ENCODE assay signal across 26 mouse cellular contexts in the genomic region with DNA sequence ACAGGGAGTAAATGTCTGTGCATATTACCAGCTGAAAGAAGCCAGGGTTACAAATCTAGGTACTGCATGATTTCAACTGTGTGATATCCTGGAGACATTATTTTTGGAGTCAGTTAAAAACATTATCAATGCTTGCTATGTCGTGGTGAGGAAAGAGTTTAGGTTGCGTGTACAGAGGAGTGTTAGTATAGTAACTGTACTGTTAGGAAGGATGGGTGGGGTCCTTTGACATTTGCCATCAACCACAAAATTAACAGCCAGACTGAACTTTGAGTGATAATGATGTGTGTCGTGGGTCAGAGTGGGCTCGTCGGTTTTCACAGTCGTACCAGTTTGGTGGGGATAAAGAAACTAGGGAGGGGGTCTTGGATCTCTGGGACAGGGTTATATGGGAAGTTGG. TPM values are rescaled to one million over a fixed set of nuclear protein-coding genes. Genes with fewer than 3 reads are reported as not detected.
DNase-seq lines count a peak whose midpoint lies in the region; ATAC-seq lines count a peak whose summit lies in the region.
"Had no signal": no experiment of that assay in that cellular context is flagged by ENCODE, and none has a peak within 500 bp of the region (broad histone marks: within the 10 kb centered on the region; RNA-seq: fewer than 3 reads in every experiment).

No protein-coding gene starts in this region.

- no peak overlapping the region for H3K27ac ChIP-seq in forebrain, embryonic 11.5 days (ENCODE audit: low read depth, low read length)
- H3K27ac ChIP-seq: forebrain, embryonic 10.5 days; gastrocnemius, adult 2 months; heart, embryonic 15.5 days; hindbrain, embryonic 10.5 days; hindbrain, embryonic 13.5 days had no signal

- no peaks in the 10 kb centered on the region for H3K36me3 ChIP-seq in forebrain, embryonic 11.5 days (ENCODE audit: control insufficient read depth, insufficient read depth, low read length)
- H3K36me3 ChIP-seq: heart, embryonic 12.5 days; heart, embryonic 15.5 days; hindbrain, embryonic 10.5 days; hindbrain, embryonic 13.5 days had no signal

- no peaks in the 10 kb centered on the region for H3K4me1 ChIP-seq in forebrain, embryonic 11.5 days (replicated peaks; ENCODE audit: control insufficient read depth, insufficient read depth, low read length)

- peak; percentile 23 for DNase-seq in CD4-positive, CD25-positive, alpha-beta regulatory T cell, adult 2 months (ENCODE audit: low read depth, low spot score)
- DNase-seq in MN1 (ENCODE audit: low spot score), result no peak
- DNase-seq in forebrain, embryonic 11.5 days (ENCODE audit: low spot score), result no peak
- no peak for DNase-seq in layer of hippocampus, adult 9-10 months (ENCODE audit: low spot score)
- DNase-seq: adrenal gland, postnatal 10 days; adrenal gland, postnatal 36 days; cerebellum, adult 18-20 months; cerebellum, adult 9-10 months; cerebellum, postnatal 14 days; forebrain, postnatal 0 days; gastrocnemius, adult 2 months; gastrocnemius, postnatal 14 days; heart, adult 11 months; heart, postnatal 10 days; heart, postnatal 36 days had no signal

- H3K4me3 ChIP-seq in forebrain, embryonic 11.5 days (ENCODE audit: low read depth, low read length), result no peak overlapping the region
- H3K4me3 ChIP-seq: forebrain, embryonic 10.5 days; gastrocnemius, adult 2 months; heart, embryonic 12.5 days; heart, embryonic 15.5 days; hindbrain, embryonic 10.5 days; hindbrain, embryonic 13.5 days had no signal

- no peak overlapping the region for H3K4me2 ChIP-seq in forebrain, embryonic 11.5 days (ENCODE audit: low read depth, low read length, severe bottlenecking)
- H3K4me2 ChIP-seq: heart, embryonic 12.5 days; heart, embryonic 15.5 days; hindbrain, embryonic 13.5 days had no signal

- ATAC-seq in CD4-positive, CD25-positive, alpha-beta regulatory T cell, adult 4 months, result peak; percentile 45
- ATAC-seq in inflammation-experienced regulatory T-cells, adult 6 months, result peak; percentile 16
- ATAC-seq in forebrain, embryonic 11.5 days (replicated peaks; ENCODE audit: low FRiP score), result no peak
- ATAC-seq: forebrain, embryonic 14.5 days; forebrain, postnatal 0 days; hindbrain, embryonic 16.5 days had no signal

- no peak overlapping the region for H3K9ac ChIP-seq in forebrain, embryonic 11.5 days (ENCODE audit: low read length)
- H3K9ac ChIP-seq: forebrain, postnatal 0 days; heart, embryonic 12.5 days; heart, embryonic 15.5 days; hindbrain, embryonic 13.5 days had no signal

- no peaks in the 10 kb centered on the region for H3K9me3 ChIP-seq in forebrain, embryonic 11.5 days (ENCODE audit: control insufficient read depth, low read length)
- H3K9me3 ChIP-seq: forebrain, embryonic 10.5 days; G1E; heart, embryonic 12.5 days; heart, embryonic 15.5 days; hindbrain, embryonic 10.5 days; hindbrain, embryonic 13.5 days had no signal

- 96% methylated on average over 6 of the region's 6 CpGs for WGBS in forebrain, embryonic 11.5 days

- no peaks in the 10 kb centered on the region for H3K27me3 ChIP-seq in forebrain, embryonic 11.5 days (ENCODE audit: control insufficient read depth, insufficient read depth, low read length)
- H3K27me3 ChIP-seq: CH12.LX; heart, embryonic 12.5 days; heart, embryonic 15.5 days; hindbrain, embryonic 13.5 days had no signal

RNA-seq across cellular contexts. Expression of a gene that starts 13.7 kb away (rescaled TPM):
- polyA plus RNA-seq in CD4-positive, CD25-positive, alpha-beta regulatory T cell, adult 4 months (2017; shearing (Covaris generic)), result 10 to 100 TPM; 38.1 to 41.2 TPM
- 10 to 100 TPM; 40.2 to 58.3 (median 41.3) TPM for polyA plus RNA-seq in inflammation-experienced regulatory T-cells, adult 6 months (2017; shearing (Covaris generic))
- polyA plus RNA-seq in forebrain, embryonic 11.5 days (2014; fragmentation: Nextera tagmentation; extraction: Ambion mirVana), result 57.1 and 57.2 TPM in 2 replicates
